Mouse (Mus musculus): ENCODE measurements around the gene Tenm4.

GRCm38 (mm10) chr7:96905422-96905821, 734.4 kb downstream of the Tenm4 start:
- TF ChIP-seq CTCF (IDR thresholded peaks at IDR 0.05; ENCODE audit: low read depth) (no peak), EP300 (IDR thresholded peaks at IDR 0.05; ENCODE audit: low read depth) (no peak)

Measured in liver, embryonic 14.5 days (tissue).